Mouse (Mus musculus): ENCODE measurements at regions not wholly inside any gene's neighbourhood (a gene's known extent, or its start where the extent isn't known, plus 50 kb on each side); places are given as distances from the start of the nearest gene placed in this dataset.

- Histone ChIP-seq H3K27ac (ENCODE audit: insufficient read depth, low read depth) (no peak overlapping the region), H3K4me3 (replicated peaks in 1 of 3; ENCODE audit: low read depth in 2 of 3, low read length in 2 of 3, poor library complexity in 1 of 3) (peak overlapping the region in 1 of 3 experiments; percentile 4), H3K36me3 (replicated peaks in 1 of 2; ENCODE audit: control insufficient read depth in 1 of 2, insufficient read depth in 1 of 2, low read length in 1 of 2) (no peaks in the 10 kb centered on the region), H3K4me2 (ENCODE audit: insufficient read depth, low read depth, poor library complexity, severe bottlenecking) (peak overlapping the region; percentile 77), H3K9ac (ENCODE audit: insufficient read depth, low read depth) (no peak overlapping the region), H3K79me2 (replicated peaks; ENCODE audit: control insufficient read depth, extremely low read depth, insufficient read depth, poor library complexity, severe bottlenecking) (no peaks in the 10 kb centered on the region), H3K9me3 (replicated peaks; ENCODE audit: low read length) (no peaks in the 10 kb centered on the region), H3K27me3 (replicated peaks) (no peaks in the 10 kb centered on the region), H3K4me1 (ENCODE audit: control insufficient read depth in 1 of 2, insufficient read depth in 2 of 2) (peaks cover 12 to 40% of the 10 kb centered on the region in 2 experiments)
- in situ Hi-C loops (cut with MboI; ENCODE audit: low pct_ligation_motif_present, low pct_unique_long_range_greater_than_20kb, low sequenced_read_pairs) (no loop called here), dilution Hi-C loops (cut with MboI; ENCODE audit: extremely low pct_ligation_motif_present, extremely low pct_unique_long_range_greater_than_20kb, low sequenced_read_pairs) (no loop called here)
- TF ChIP-seq ELF1 (IDR thresholded peaks at IDR 0.05; ENCODE audit: low read depth, low read length) (no peak), POLR2A (IDR thresholded peaks at IDR 0.05; ENCODE audit: low read depth, low read length) (no peak), TCF12 (IDR thresholded peaks at IDR 0.05; ENCODE audit: low read depth, low read length) (0 out of 2 replicates have a peak, but pooled peaks have one; percentile 22), POLR2AphosphoS2 (IDR thresholded peaks at IDR 0.05; ENCODE audit: low read depth, low read length) (no peak)
- peak; percentile 68 for DNase-seq (ENCODE audit: extremely low read depth)
These were observed 226.1 kb upstream of the Jun start for GRCm38 (mm10) chr4:95277989-95278713.

DNA sequence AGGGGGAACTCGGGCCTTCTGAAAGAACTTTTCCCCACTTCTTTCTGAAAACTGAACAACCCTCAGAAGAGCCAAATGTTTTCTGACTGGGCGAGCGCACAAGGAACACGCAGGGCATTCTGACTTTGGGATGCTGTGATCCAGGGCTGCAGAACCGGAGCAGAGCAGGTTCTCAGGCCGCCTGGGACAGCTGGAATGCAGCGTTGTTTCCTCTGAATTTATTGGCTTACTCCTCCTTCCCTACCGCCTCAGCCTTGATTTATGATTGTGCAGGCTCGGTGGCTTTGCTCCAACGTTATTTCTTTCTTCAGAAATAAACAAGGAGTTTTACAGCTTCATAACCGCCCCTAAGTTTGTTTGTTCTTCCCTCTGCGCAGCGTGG is 226.7 kb upstream of the Jun start:
- Histone ChIP-seq H3K27me3 (replicated peaks) (no peaks in the 10 kb centered on the region), H3K4me3 (replicated peaks in 1 of 3; ENCODE audit: low read depth in 2 of 3, low read length in 2 of 3, poor library complexity in 1 of 3) (no peak overlapping the region), H3K4me1 (ENCODE audit: control insufficient read depth in 1 of 2, insufficient read depth in 2 of 2) (peaks cover 12 to 42% of the 10 kb centered on the region in 2 experiments), H3K79me2 (replicated peaks; ENCODE audit: control insufficient read depth, extremely low read depth, insufficient read depth, poor library complexity, severe bottlenecking) (no peaks in the 10 kb centered on the region), H3K4me2 (ENCODE audit: insufficient read depth, low read depth, poor library complexity, severe bottlenecking) (peak overlapping the region; percentile 69), H3K36me3 (replicated peaks in 1 of 2; ENCODE audit: control insufficient read depth in 1 of 2, insufficient read depth in 1 of 2, low read length in 1 of 2) (no peaks in the 10 kb centered on the region), H3K27ac (ENCODE audit: insufficient read depth, low read depth) (no peak overlapping the region), H3K9ac (ENCODE audit: insufficient read depth, low read depth) (no peak overlapping the region), H3K9me3 (replicated peaks; ENCODE audit: low read length) (no peaks in the 10 kb centered on the region)
- no peak for DNase-seq (ENCODE audit: extremely low read depth)
- TF ChIP-seq USF1 (IDR thresholded peaks at IDR 0.05; ENCODE audit: low read depth, low read length) (no peak), CTCF (conservative IDR thresholded peaks at IDR 0.05 in 1 of 2, IDR thresholded peaks at IDR 0.05 in 1 of 2; ENCODE audit: low read depth in 2 of 2, low read length in 2 of 2) (no peak), MXI1 (IDR thresholded peaks at IDR 0.05; ENCODE audit: low read depth, low read length) (no peak), MAX (IDR thresholded peaks at IDR 0.05; ENCODE audit: low read length) (no peak), RAD21 (IDR thresholded peaks at IDR 0.05; ENCODE audit: low read depth, low read length) (no peak), ZNF384 (IDR thresholded peaks at IDR 0.05; ENCODE audit: low read depth, low read length) (no peak), SMC3 (IDR thresholded peaks at IDR 0.05; ENCODE audit: low read depth, low read length) (no peak), MYC (IDR thresholded peaks at IDR 0.05; ENCODE audit: low read depth, low read length) (no peak), BHLHE40 (IDR thresholded peaks at IDR 0.05; ENCODE audit: low read depth, low read length) (no peak), POLR2AphosphoS2 (IDR thresholded peaks at IDR 0.05; ENCODE audit: low read depth, low read length) (no peak), TBP (conservative IDR thresholded peaks at IDR 0.05; ENCODE audit: low read depth, low read length) (no peak), ELF1 (IDR thresholded peaks at IDR 0.05; ENCODE audit: low read depth, low read length) (no peak), MAZ (IDR thresholded peaks at IDR 0.05; ENCODE audit: low read depth, low read length) (no peak), CHD1 (IDR thresholded peaks at IDR 0.05; ENCODE audit: low read depth, low read length) (no peak), NRF1 (IDR thresholded peaks at IDR 0.05; ENCODE audit: low read depth, low read length) (no peak)
- in situ Hi-C loops (cut with MboI; ENCODE audit: low pct_ligation_motif_present, low pct_unique_long_range_greater_than_20kb, low sequenced_read_pairs): no loop called here
- dilution Hi-C loops (cut with MboI; ENCODE audit: extremely low pct_ligation_motif_present, extremely low pct_unique_long_range_greater_than_20kb, low sequenced_read_pairs): no loop called here
